Mouse (Mus musculus): Measurements from ENCODE around the gene Iqca.

The Iqca gene

DNA sequence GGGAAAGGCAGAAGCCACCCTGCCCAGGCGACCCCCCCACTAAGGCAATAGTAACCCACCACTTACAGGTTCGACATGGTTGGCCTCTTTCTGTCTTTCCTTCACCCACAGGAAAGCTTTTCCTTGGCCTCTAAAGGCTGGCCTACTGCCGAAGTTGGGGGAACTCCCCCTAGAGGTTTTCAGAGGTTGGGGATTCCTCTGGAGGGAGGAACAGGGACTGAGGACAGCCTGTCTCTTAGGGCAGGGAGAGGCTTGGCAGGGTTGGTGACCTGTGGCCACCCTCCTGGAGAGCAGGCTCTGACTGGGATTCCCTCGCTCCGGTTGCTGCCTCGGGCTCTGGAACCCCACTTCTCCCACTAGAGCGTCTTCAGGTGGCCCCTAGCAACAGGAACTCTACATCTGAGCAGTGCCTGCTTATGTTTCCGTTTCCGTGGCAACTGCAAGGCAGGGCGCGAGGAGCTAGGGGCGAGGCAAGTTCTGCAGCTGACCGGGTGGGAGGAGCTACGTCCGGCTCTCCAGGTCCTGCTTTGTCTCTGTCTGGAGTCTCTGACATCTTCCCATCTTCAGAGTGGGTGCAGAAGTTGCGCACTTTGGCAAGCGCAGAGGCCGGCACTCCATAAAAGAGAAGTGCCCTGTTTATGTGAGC lies at the start of gene Iqca:
Iqca (minus strand) TSS at position 303 of the 646 bp plus-strand sequence.
- peak; percentile 72 for DNase-seq

DNA sequence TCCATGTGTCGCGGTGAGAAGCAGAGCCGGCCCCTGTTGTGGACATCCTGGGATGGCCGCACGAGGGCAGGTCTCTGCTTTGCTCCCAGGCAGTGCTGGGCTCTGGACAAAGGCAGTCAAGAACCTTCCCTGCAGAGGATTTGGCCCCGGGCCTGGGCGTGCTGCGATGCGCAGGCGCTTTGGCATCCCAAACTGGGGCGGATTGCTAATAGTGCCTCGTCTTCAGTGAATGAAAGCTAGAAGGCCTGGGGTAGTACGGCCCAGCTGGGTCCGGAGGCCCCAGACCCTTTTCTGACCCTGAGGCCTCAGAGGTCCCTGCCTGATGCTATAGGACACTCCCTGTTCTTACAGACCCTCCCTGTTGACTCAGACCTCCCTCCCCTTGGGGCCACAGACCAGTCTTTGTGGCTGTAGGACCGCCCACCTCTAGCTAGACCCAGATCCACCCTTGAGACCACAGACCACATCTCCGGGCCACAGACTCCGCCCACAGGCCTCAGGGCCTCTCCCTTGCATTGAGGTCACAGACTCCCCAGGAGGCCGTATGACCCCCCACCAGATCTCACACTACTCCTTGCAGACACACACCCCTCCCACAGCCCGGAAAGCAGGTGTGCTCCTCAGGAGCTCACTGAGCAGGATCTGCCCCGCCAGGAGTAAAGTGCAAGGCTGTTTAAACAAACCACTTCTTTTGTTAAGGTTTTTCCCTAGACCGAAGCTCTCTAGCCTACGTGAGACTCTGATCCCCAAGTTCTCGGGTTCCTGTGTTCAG lies 49.2 kb upstream of the Iqca start:
- DNase-seq = peak; percentile 41

DNA sequence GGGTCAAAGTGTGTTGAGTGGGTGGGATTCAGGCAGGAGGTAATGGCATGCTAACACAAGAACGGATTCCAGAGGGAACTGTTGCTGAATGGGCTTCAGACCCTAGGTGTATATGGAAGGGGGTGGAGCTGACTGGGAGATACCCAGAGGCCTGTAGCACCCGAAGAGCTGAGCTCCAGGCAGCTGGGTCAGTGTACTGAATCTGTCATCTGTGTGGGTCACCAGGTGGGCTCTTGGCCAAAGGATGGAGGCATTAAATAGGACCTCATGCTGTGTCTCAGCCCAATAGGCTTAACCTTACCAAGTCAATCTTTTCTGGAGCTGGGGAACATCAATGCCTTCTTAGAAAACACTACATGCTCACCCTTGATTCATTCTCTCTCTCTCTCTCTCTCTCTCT lies 48.5 kb upstream of the Iqca start:
- no peak for DNase-seq

GRCm38 (mm10) chr1:90201246-90201645 lies 48.0 kb upstream of the Iqca start:
- DNase-seq = no peak

DNA sequence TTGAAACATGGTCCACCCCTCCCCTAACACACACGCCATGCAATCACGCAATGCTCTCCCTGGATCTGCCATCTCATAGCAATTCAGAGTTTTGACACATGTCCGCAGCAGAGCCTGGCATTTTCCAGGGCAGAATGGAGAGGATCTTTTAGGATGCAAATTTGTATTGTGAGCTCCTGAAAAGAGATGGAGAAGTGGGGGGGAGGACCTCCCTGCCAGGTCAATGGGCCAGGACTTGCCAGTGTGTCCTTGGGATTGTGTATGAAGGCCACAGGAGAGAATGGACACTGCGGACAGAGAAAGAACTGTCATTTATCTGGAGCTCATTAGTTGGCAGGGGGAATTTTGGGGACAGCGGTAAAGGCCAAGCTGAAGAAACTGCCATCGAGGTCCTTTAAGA lies 35.8 kb upstream of the Iqca start:
- no peak for DNase-seq

DNA sequence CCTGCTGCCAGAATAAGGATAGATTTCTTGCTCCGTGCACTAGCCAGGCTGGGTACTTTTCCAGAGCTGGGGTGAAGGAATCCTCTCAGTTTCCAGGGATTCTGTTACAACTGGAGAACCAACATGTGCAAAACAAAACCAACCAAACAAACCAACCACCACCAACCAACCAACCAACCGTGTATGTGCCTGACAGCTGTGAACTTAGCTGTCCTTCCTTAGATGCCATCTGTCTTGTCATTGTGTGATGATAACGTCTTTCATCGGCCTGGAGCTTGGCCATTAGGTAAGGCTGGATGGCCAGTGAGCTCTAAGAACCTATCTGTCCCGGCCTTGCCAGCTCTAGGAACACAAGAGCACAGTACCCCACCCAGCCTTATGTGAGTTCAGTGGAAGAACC lies 33.7 kb upstream of the Iqca start:
- DNase-seq = no peak

GRCm38 (mm10) chr1:90186173-90186572 lies 33.0 kb upstream of the Iqca start:
- DNase-seq = no peak

- no peak for DNase-seq
These were observed 30.4 kb upstream of the Iqca start for GRCm38 (mm10) chr1:90183602-90184001.

DNA sequence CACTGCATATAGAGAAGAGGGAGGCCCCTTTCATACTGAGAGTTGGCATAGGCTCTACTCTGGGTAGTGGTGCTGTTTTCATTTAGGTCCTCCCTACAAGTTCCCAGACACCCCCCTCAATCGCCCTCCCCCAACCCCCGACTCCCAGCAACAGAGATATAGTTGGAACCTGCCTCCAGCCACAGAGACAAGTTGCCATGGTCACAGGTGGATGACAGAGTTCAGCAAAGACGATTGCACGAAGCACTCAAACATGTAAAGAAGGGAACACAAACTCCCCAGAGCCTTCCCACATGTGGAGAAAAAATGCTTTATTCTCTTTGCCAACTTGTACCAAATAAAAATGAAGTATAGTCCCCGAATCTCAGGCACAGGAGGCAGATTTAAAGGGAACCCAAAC lies 29.3 kb upstream of the Iqca start:
- DNase-seq = no peak

DNA sequence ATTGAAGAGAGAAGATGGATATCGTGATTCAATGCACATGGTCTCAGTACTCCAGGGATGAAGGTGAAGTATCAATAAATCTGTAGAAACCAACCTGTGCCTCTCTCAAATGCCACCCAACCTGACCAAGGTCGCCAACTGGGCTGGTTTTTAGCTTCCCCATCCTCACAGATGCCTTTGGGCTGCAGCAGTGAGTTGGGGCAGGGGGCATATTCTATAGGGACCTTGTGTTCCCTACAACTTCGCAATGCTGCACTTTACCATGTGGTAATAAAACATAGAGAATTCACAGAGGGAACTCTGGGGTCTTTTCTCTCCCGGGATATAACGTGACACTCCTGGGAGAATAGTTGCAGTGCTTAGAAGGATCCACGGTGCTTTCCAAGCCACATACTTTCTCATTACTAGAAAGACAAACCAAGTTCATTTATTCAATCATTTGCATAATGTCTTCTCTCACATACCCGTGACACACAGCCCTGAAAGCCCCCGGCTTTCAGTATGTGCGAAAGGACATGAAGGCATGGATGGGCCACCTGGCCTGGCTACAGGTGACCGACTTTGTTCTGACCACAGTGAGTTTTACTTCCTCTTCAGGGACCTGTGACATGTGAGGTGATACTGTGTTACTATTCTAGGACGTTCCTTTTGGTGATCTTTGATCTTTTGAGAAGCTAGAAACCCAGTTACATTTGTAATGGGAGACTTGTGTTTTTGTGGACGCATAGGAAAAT lies 27.9 kb upstream of the Iqca start:
- DNase-seq = no peak

DNA sequence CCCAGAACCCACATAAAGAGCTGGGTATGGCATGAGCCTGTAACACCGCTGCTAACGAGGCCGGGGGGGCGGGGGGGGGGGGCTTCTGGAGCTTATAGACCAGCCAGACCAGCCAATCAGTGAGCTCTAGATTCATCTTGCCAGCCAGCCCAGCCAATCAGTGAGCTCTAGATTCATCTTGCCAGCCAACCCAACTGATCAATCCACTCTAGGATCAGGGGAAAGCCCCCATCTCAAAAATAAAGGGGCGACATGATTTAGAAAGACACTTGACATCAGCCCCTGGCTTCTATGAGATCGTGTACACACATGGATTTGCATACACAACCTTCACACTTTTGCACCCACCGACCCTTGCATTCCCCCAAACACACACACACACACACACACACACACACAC lies 27.3 kb upstream of the Iqca start:
- no peak for DNase-seq

DNA sequence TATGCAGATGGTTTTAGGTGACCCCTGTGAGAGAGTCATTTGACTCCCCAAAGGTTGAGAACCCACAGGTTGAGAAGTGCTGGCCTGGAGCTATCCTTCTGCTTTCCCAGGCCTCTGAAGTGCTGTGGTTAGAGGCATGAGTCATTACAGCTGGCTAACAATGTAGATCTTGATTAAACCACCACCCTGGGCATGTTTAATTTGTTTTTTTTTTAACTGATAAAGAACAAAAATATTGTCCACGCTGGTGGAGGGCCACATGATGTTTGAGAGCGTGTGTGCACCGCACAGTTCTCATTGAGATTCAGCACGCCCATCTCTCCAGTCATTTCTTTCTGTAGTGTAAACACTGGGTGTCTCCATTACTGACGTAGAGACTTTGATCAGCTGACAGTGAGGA lies 24.8 kb upstream of the Iqca start:
- no peak for DNase-seq

- DNase-seq = no peak
These were observed 24.4 kb upstream of the Iqca start for GRCm38 (mm10) chr1:90177565-90177964.

DNA sequence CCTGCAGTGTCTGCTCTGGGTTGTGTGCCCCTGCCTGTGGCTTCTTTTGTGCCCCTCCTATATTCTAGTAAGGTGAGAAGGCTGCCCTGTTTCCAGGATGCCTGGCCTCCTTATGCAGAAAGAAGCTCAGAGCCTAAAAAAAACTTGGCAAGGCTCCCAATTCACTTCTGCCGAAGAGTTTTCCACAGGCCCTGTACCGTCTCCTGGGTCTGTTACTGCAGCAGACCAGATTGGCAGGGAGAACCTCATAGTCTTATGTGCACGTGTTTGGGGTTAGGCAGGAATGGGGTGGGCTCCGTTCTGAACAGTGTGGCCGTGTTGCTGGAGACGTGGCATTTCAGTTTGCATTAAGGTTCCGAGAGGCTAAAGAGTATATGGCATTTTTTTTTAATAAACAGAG lies 23.0 kb upstream of the Iqca start:
- DNase-seq = no peak

DNA sequence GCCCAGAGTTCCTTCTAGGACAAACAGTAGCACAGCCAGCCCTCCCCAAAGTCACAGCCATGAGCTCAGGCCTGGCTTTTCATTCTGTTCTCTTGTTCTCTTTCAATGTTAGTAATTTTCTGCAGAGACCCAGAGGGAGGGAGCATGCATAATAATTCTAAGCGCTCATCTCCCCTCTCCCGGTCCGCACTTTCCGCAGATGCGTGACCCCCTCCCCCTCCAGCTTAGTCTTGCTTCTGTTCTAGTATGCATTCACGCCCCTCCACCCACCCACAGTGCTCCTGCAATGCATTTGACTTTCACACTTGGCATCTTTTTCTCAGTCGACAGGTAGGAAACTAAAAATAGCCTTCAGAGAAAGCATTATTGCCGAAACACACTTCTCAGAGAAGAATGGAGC lies 21.1 kb upstream of the Iqca start:
- no peak for DNase-seq

DNA sequence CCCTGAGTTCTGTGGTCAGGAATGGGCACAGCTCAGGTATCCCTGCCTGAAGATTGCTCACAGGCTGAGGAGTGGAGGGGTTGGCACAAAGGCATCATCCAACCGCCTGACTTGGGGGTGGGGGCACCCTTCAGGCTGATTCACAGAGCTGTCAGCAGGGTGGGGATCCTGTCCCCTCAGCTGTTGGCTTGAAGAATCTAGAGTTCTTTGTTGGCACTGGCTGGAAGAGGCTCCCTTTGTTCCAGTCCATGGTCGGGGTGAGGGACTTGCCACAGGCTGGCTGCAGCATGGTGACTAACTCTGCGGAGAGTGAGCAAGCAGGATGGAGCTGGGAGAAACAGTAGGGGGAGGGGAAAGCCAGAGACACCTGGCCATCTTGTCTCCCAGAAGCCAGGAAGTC lies 11.1 kb upstream of the Iqca start:
- DNase-seq = no peak

GRCm38 (mm10) chr1:90163161-90163560 lies 10.0 kb upstream of the Iqca start:
- DNase-seq = no peak

DNA sequence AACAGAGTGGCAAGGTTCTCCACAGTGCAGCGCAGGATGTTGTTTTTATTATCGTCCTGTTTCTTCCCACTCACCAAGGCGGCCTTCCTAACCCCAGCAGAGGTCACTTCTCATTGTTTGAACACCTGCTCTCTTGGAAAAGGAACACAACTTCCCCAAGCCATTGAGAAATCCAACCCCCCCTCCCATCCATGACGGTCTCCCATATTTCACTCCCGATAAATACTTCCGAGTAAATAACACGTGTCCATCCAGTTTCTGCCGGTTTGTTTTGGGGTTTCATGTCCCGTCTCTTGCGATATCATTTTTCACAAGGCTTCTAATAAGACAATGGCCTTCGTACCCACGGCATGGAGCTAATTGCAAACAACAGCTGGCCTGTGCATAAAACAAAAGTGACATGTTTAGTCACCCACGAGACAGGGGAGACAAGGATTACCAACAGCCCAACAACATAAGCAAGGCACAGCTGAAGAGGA lies 9.2 kb upstream of the Iqca start:
- no peak for DNase-seq

DNA sequence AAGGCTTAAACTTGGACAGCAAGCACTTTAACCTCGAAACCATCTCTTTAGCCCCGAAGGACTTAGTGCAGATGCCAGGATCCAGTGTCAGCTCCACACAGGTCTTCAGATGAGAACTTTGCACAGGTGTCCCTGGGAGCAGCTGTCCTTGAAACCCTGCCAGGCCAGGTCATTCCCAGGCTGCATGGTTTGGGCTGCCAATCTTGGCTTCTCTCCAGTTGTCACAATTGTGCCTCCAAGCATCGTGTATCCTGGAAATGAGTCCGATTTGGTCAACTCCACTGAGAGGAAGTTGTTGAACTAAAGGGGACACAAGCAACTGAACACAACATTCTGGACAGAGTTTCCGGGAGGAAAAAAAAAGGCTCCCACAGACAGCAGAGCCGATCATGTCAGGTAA lies 8.4 kb upstream of the Iqca start:
- no peak for DNase-seq

- DNase-seq = no peak
These were observed 6.7 kb upstream of the Iqca start for GRCm38 (mm10) chr1:90159927-90160326.

- no peak for DNase-seq
These were observed 3.4 kb upstream of the Iqca start for GRCm38 (mm10) chr1:90156589-90156988.

DNA sequence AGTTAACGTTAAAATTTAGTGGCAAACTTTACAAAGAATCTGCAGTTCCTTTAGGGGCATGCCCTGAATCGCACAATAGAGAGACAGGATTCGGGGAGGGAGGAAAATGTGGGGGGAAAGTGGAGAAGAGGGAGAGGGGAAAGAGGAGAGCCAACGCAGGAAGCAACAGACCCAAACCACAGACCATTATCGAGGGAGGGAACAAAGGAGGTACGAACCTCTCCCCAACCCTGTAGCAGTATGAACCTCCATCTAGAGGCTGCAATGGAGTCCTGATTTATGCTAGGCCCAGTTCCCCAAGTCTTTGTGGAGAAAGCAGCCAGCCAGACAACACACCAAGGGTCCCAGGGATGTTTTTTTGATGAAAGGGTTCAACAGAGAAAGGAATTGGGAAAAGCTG lies 586 bp upstream of the Iqca start:
- no peak for DNase-seq

DNA sequence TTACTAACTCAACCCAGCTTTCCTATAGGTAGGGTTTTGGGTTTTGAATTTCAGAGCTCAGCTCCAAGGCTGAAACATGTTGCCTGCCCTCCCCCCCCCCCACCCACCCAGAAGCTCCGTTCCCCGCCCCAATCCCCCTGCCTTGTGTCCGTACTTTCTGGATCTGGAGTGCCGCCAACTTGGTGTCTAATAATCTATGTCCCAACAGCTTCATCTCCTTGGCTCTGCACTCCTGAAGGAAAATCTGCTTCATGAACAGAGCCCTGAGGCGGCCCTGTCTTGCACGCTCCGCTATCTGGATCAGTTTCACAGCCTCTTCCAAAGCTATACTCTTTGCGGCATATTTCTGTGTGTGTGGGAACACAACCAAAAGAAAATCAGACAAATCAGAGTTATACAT lies 13.5 kb downstream of the Iqca start:
- DNase-seq = no peak

- no peak for DNase-seq
These were observed 20.8 kb downstream of the Iqca start for GRCm38 (mm10) chr1:90132402-90132801.

Measured in layer of hippocampus, adult 9-11 months (tissue).